Mouse (Mus musculus) urinary bladder, postnatal 4 days (tissue): Measurements from ENCODE around the gene Paxbp1.

Experiments used
- DNase-seq, 2 experiments: peaks; one replicate each; pipeline ENCODE4 v3.0.0; 2021 to 2022; ENCODE audit warnings: low spot score in 2 of 2

Paxbp1 gene

DNA sequence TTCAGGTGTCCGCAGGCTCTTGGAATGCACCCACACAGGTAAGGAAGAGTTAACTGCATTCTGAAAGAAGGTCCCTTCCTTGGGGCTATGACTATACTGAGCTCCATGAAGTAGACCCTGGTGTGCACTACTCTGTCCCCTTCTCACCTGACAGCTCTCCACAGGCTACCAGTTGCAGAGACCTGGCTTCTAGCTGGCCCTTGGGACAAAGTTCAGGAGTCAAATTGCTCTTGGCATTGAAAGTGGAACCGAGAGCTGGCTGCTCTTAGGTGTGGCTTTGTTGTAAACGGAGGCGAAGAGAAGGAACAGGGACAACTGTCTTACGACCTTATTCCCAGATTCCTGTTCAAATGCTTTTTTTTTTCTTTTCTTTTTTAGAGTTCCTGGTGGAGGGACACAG is 10.8 kb upstream of the Paxbp1 start:
- DNase-seq: no peak

DNA sequence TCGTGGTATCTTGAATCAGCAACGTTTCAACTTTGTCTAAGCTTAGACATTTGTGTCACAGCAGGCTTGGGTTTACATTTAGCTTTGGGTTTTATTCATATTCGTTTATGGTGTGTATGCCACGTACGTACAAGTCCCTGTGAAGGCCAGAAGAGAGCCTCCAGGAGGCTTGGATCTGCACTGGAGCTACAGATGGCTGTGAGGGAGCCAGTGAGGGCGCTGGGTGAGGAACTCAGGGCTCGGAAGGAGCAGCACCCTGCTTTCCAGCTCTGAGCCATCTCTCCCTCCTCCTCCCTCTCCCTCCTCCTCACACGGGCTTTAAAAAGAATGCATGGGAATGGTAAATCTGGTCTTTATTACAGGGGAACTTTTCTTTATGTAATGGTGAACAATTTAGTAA is 9.3 kb upstream of the Paxbp1 start:
- DNase-seq: no peak

DNA sequence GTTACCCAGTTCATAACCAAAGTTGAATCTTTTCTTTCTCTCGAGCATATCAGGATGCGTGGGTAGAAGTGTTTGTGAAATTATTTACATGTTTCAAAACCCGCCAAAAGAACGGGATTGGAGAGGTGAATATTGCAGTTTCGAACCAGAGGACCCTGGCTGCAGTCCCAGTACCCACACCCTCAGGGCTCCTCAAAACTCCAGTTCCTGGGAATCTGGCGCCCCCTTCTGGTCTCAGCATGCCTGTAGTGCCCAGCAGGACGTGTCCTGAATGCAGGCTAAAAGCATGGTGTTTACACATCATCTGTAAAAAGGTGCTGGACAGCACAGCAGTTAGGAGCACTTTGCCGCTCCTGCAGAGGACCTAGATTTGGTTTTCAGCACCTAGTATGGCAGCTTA is 1.2 kb upstream of the Paxbp1 start:
- no peak for DNase-seq

DNA sequence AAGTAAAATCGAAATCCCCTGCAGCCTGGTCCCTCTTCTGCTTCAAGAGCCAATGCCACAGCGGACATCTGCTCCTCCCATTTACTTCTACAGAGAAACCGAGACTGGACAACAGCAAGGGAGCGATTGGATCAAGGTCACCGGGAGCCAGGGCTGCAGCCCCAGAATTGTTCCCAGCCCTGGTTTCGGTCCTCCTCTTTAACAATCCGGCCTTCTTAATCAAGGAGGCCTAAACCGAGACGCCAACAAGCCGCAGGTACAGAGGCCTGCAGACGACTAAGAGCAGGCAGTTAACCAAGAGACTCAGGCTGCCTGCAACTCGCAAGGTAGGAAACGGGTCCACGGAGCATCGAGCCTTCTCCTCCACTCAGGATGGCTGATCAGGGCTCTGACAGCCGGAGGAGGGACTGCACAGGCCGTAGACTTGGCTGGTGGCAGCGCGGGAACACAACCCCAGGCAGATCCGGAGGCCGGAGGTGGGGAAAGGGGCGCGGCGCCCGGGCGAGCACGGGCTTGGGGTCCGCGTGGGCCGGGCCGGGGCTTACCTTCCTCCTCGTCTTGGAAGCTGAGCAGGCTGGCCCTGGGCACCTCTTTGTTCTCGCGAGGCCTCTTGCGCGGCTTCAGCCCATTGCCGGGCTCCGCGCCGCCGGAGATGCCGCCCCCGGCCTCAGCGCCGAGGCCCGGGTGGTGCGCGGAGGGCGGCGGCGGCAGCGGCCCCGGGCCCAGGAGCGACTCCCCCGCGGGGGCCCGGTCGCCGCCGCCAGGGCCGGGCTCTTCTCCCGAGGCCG is 688 bp downstream of the Paxbp1 start:
- peak; percentile 61 to 73 for DNase-seq

DNA sequence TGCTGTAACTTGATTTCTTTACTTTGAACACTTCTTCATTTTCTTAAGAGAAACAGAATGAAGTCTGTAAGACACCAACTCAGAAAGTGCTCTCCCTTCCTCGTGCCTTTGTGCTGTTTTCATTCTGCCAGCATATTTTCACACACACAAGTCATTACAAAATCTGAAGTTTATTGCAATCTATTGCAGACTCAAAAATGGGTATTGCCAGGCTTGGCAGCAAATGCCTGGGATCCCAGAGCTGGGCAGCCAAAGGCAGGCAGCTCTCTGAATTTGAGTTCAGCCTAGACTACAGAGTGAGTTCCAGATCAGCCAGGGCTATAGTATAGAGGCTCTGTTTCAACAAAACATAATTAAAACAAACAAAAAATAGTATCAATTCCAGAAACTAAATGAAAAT is 1.7 kb downstream of the Paxbp1 start:
- DNase-seq: no peak

DNA sequence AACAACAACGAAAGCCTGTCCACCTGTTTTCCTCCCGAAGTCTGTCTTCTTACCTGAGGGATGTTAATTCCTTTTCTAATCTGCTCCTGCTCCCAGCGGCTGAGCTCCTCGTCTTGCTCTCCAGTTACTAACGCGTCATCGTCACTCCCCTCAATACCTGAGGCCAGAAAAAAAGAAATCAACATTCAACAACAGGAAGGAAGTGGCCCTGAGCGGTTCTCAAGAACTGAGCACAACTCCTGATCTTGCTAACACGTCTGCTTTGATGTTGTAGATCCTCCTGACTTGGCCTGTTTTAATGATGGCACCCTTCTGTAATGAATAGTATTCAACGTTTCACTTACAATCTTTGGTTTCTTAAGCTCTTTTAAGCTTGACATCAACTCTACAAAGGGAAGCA is 8.5 kb downstream of the Paxbp1 start:
- DNase-seq: no peak

DNA sequence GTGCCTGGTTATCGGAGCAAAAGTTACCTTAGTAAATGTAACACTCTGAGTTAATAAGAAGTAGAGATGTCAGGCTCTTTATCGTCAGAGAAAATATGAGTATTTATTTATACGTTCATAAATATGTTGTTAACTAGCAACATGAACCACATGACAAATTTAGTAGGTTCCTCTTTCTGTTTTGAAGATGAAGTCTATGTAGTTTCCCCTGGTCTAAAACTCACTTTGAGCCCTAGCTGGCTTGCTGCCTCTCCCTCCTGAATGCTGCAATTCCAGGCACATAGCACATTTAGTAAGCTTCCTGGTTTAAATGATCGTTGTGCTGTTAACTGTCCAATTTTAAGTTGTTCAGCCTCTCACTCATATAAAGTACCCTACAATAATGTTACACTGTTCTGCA is 13.6 kb downstream of the Paxbp1 start:
- no peak for DNase-seq

DNA sequence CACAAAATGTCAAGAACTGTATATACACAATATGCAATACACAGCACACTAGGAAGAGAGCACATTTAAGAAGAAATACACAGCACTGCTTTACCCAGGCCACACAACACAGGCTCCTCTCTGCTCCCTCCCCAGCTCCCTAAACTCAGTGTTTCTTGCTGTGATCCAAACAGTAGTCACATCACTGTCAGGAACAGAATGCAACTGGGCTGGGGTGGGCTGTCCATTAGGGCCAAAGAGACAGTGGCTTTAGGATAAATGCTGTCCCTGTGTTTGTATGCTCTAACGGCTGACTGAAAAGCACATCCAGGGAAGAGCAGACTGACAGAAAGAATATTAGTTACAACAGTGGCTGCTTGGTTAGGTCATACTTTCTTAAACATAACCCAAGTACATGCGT is 14.4 kb downstream of the Paxbp1 start:
- DNase-seq: no peak

DNA sequence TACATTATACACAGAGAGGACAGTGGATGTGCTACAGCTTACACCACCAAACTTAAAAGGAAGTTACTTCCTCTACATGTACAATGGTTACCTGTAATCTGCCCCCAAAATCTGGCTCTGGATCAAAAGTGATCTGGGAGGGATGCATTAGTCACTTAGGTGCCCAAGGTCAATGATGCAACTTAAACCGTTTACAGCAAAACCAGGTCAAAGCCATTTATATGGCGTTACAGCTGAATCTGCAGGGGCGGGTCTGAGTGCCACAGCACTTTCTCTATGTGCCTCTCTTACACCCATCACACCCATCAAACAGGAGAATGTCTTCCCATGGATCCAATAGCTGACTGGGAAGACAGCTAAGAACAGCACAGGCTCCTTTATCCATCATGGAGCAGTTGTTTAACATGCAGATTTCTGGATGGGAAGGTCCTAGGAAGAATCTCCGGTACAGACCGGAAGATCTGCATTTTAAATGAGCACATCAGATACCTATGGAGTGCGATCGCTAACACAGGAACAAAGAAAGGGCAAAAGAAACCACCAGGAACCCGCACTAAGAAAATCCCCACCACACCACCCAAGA is 15.1 kb downstream of the Paxbp1 start:
- no peak for DNase-seq

DNA sequence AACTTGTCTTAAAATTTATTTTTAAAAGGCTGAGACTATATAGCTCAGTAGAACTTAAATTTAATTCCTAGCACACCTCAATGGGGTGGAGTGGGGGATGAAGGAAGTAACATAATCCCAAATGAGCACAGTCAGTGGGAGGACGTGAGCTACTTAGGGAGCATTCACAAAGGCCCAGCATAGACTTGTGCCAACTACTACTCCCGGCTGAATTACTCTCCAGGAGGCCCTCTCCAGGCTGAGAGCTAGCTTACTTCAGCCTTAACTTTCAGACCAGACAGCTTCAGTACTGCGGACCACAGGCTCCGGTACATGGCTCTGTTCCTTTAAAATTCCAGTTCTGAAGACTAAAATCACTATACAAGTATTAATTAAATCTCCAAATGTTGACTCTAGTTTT is 18.1 kb downstream of the Paxbp1 start:
- no peak for DNase-seq

DNA sequence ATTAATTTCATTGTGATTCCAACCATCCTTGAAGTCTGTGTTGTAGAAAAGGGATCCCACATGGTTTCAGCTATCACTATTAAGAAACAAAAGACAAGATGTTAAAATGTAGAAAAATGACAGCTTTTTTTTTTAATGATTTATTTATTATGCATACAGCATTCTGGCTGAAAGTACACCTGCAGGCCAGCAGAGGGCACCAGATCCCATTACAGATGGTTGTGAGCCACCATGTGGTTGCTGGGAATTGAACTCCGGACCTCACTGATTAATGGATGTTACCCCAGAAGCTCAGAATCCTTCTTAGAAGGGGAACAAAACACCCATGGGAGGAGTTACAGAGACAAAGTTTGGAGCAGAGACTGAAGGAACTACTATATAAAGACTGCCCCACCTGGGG is 21.0 kb downstream of the Paxbp1 start:
- no peak for DNase-seq

DNA sequence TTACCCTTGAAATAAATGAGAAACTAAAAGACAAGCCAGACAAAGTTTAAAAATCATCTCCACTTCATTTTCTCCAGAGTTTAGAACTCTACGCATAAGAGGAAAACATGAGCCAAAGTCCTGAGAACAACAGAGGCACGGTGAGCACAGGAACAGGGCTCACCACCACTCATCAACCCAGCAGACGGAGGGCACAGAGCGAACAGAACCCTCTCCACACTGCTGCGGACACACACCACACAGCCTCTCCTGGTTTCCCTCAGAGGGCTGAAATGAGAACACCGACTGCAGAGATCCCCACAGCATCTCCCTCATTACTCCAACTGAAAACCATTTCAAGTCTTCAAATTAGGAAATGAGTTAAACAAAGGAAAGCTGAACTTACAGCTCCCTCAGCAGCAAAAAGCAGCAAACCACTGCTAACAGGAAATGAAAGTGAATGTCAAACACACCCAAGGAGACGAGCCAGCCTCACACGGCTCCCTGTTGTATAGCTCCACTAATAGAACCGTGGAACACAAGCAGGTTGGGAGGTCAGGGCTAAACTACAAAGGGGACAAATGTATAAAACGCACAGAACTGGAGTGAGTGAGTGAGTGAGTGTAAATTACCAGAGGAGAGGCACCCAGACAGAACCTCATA is 23.4 kb downstream of the Paxbp1 start:
- DNase-seq: no peak

DNA sequence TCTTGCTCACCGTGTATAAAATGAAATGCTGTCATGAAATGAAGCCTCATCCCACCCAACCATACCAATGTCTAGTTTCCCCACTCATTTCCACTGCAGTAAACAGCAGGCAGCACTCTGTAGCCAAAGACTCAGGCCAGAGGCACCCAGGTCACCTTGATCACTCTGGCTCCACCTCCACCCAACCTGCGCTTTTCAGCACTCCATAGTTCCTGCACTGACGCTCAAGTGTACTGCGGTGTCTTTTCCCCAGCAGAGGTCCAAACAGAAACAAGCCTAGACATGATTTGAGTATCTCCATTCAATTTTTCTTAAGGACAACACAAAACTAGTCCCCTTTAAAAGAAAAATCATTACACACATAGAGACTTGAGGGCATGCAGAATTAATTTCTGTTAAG is 24.9 kb downstream of the Paxbp1 start:
- DNase-seq: no peak

DNA sequence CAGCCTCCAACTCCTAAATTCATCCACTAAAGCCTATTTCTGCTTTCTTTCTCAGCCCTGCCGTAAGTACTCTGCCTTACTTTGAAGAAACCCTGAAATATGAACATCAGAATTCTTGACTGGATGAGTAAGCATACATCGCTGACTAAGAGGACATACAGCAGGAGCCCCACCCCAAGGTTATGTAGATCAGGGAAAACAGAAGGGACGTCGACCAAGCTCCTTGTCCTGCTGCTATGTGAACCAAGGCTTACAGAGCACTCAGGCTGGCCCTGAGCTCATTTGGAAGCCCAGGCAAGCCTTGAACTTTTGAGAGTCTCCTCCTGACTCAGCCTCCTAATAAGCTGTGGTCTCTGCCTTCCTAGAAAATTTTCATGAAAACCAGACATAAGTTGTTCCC is 28.6 kb downstream of the Paxbp1 start:
- DNase-seq: no peak

DNA sequence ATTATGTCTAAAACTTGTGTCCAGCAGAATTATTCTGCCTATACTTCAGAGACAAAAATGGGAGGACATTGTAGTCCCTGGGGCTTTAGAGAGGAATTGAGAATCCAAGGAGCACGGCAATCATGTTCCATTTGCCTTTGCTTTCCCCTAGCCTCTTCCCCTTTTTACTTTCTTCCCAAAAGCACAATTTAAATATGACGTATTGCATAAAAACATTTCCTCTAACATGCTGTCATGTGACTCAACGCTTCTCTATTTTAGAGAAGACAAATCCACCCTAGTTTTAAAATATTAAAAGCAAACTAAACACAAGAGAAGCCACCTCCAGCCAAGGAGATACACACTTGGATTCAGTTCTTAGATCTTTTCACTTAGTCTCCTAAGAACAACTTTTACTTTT is 32.5 kb downstream of the Paxbp1 start:
- DNase-seq: no peak

DNA sequence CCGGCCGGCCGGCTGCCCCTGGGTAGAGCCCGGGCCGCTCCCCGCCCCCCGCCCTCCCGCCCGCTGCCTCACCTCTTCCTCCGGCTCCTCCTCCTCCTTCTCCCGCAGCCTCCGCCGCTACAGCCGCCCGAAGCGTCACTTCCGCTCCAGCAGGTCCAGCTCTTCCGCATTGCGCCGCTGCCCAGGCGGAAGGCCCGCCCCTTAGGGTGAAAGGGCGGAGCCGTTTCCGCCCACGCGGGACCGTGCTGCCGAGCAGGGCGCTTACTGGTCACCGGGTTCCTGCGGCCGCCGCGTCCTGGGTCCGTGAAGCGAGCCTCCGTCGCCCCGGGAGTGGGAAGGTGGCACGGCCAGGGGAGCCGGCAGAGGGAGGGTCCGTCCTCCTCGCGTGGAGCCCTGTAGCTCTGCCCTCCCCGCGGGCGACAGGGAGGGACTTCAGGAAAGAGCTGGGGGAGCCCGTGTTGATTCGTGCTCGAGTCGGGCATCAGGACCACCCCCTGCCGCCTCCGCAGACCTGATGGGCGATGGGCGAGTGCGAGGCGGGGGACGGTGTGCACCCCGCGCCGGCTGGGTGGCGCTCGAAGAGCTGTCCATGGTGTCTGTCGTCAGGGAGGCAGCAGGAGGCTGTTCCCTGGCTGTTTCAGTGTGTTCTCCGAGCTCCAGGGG is 33.2 kb downstream of the Paxbp1 start, which contains the start of gene Synj1:
TSS of gene Synj1 (minus strand) at position 288 of the 663 bp plus-strand sequence.
- DNase-seq: peak; percentile 87 to 90

DNA sequence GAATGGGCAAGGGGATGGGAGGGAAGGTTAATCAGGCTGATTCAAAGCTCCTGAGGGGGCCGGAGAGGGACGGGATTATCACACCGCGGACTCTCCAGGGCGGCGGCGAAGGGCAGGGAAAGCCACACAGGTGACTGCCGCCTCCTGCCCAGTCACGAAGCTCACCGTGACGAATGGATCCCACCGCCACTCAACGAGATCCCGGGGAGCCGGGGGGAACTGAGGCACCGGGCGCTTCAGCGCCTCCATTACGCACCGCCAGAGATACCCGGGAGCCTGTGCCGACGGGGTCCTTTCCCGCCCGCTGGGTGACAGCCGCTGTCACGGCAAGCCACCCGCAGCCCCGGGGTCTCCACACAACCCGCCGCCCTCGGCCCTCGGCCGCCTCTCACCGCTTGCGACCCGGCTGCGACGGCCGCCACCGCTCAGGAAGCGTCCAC is 33.7 kb downstream of the Paxbp1 start:
- DNase-seq: peak in 1 of 2 experiments; percentile 61

DNA sequence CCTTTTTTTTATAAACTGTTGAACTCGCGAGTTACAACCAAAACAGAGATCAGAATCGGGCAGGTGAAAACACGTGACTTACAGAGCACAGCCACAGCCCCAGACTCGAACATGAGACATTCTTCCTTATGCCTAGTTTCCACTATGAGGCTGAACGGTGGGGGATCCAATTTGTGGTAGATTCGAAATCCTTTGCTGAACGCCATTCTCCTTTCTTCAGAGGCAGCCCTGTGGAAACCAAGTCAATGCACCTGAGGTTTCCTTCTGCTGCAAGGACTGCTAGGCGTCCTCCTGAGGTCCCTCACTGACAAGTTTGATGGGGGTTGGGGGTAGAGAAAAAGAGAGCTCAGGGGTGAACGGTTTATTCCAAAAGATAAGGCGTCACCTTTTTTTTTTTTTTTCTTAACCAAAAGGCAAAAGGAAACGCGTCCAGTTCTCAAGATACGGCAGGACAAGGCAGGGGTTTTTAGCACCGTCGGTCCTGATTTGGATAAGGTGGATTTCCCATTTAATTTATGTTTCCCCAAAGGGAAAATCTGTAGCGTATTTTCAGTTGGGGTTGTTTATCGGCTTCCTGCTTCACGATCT is 34.3 kb downstream of the Paxbp1 start:
- DNase-seq: no peak

DNA sequence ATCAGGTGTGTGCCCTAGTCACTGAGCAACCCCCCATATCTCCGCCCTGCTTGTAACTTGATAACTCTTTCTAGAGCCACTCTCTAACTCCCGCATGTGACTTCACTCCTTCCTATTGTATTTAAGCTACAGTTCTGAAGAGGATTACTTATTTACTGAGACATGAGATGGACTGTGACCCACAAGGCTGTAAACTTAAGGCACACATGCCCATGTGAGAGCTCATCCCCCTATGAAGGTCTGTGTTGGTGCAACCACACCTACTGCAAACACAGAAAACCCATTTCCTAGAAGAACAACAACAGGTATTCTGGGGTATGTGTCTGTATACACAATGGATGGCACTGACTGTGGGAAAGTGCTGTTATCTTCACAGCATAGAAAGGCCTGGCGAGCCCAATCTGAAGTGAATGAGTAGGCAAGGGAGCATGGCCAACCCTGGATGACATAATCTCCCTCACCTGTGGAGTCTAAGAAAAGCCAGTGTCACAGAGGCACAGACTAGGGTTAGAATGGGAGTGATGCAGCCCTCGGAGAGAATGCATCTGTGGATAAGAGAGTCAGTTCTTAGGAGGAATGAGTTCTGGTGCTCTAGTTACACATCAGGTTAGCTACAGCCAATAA is 39.3 kb downstream of the Paxbp1 start:
- no peak for DNase-seq

DNA sequence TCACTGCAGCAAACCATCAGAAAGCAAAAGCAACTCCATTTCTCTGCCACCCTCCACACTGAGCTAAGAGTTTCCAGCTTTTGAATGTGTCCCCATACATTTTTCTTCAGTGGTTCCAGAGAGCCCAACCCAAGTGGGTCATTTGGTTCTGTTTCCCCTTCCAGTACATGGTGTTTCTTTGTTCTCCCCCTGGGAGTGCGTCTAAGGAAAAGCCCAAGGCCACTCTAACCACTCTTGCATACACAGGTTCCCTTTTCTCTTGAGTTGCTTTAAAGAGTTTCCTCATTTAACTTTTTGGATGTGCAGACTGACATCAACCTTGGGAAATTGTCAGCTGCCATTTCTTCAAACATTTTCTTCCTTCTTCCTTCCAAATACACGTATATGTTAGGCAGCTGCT is 43.2 kb downstream of the Paxbp1 start:
- DNase-seq: no peak

DNA sequence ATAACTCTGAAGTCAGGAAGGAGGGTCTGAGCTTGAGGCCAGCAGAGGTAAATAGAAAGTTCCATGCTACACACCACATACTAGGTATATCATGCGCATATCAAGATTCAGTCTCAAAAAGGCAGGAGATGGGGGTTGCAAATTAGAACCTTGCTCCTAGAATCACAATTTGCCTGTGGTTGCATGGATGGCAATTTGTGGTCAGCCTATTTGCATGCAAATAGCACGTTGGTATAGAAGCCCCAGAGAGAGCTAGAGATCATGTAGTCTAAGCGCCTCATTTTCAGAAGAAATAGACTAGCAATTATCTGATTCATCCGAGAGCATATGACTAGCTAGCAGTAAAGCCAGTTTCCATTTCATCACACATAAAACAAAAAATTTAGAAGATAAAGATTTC is 44.5 kb downstream of the Paxbp1 start:
- no peak for DNase-seq

DNA sequence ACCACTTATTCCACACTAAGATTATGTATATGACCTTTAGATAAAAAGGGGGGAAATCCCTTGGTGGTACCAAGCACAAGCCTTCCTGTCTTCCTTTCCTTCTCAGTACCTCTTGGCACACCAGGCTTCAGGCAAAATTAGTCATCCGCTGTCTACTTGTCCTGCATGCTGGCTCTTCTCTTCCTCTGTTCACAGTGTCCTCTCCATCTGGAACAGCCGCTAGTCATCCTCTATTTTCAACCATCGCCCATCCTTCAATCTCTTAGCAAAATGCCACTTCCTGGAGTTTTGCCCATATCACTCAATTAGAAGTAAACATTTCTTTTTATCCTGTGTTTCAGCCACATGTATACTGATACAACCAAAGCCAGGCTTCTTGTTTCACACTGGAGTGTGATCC is 46.5 kb downstream of the Paxbp1 start:
- DNase-seq: no peak
